Mouse (Mus musculus): ENCODE measurements at regions not wholly inside any gene's neighbourhood (a gene's known extent, or its start where the extent isn't known, plus 50 kb on each side); places are given as distances from the start of the nearest gene placed in this dataset.

DNA sequence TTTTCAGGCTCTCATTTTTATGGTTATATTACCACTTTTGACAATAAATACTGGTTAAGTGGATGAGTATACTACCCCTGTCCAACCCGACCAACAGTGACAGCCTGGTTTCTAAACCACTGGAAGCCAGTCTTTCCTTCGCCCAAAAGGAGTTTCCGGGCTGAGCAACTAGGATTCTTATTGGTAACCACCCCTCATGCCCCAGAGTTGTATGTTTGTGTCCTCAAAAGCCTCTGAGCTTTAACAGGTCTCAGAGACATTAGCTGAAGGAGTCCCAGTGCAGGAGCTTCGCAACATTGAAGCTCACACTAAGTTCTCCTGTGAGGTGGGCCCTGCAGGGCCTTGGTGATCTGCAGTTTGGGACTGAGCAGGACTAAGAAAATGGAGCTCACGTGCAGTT is 92.6 kb upstream of the Pthlh start:
- no peak for TF ChIP-seq CTCF (IDR thresholded peaks at IDR 0.05; ENCODE audit: low read depth)
- no peak for TF ChIP-seq EP300 (IDR thresholded peaks at IDR 0.05; ENCODE audit: low read depth)

All from liver, embryonic 14.5 days (tissue).